In the genomic region with DNA sequence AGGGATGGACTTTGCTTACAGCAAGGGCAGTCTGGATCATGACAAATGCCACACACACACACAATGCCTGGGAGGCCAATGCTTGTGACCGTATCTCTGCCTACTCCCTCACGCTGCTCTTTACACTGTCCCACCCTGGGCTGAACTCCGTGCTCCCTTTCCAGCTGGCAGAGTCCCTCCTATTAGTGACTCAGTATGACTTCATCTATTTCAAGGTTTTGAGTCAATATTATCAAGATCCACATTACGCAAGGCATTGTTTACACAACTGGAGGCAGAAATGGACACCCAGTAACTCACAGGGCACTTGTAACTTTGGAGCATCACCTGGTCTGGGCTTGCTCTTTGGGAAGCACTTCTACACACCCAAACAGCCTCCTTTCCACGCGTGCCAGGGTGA, we compare ENCODE assay signal across 10 mouse cellular contexts.
DNase-seq lines count a peak whose midpoint lies in the region; ATAC-seq and TF ChIP-seq lines count a peak whose summit lies in the region.
"Had no signal": no experiment of that assay in that cellular context is flagged by ENCODE, and none has a peak within 500 bp of the region (broad histone marks: within the 10 kb centered on the region; RNA-seq: fewer than 3 reads in every experiment).

No protein-coding gene starts in this region.

- no peak overlapping the region for H3K4me2 ChIP-seq in heart, embryonic 15.5 days
- H3K4me2 ChIP-seq in hindbrain, embryonic 12.5 days (replicated peaks): no peak overlapping the region

- no peak for TF ChIP-seq CTCF in lung, adult 2 months (IDR thresholded peaks at IDR 0.05; ENCODE audit: insufficient read depth, low read length)

- peak; percentile 35; the same call in 1 of the 2 replicates for ATAC-seq in heart, embryonic 15.5 days (replicated peaks; ENCODE audit: insufficient number of reproducible peaks, insufficient read depth, low FRiP score, low read depth)
- no peak for ATAC-seq in hindbrain, embryonic 12.5 days (ENCODE audit: low FRiP score)

- H3K27ac ChIP-seq in heart, embryonic 15.5 days: no peak overlapping the region
- H3K27ac ChIP-seq in hindbrain, embryonic 12.5 days: no peak overlapping the region

- no peaks in the 10 kb centered on the region for H3K36me3 ChIP-seq in heart, embryonic 15.5 days
- H3K36me3 ChIP-seq in hindbrain, embryonic 12.5 days: no peaks in the 10 kb centered on the region

- 75% methylated on average over 6 of the region's 6 CpGs for WGBS in heart, embryonic 15.5 days
- WGBS in lung, adult 2 months: 47% methylated on average over 6 of the region's 6 CpGs
- 80% methylated on average over 6 of the region's 6 CpGs for WGBS in hindbrain, embryonic 12.5 days

- H3K27me3 ChIP-seq in heart, embryonic 15.5 days: 0 out of 2 replicates have a peak, but pooled peaks cover 4% of the 10 kb centered on the region
- no peaks in the 10 kb centered on the region for H3K27me3 ChIP-seq in hindbrain, embryonic 12.5 days

- peak; percentile 26; the same call in 1 of the 2 replicates for TF ChIP-seq POLR2A in lung, adult 2 months (IDR thresholded peaks at IDR 0.05; ENCODE audit: borderline replicate concordance, extremely low read depth, low read depth, low read length)

- DNase-seq in urinary bladder, postnatal 14 days (ENCODE audit: low spot score): peak; percentile 75
- DNase-seq in urinary bladder, postnatal 10 days (ENCODE audit: low spot score): no peak
- DNase-seq in lung, adult 2 months: peak; percentile 57
- DNase-seq in frontal cortex, adult 2 months (ENCODE audit: extremely low spot score in 1 of 2, low spot score in 1 of 2): no peak
- no peak for DNase-seq in embryo, embryonic 10 days (ENCODE audit: low spot score)
- DNase-seq in B cell, adult 2 months: no peak
- DNase-seq: cerebellum, adult 2 months; kidney, adult 2 months had no signal

- no peaks in the 10 kb centered on the region for H3K4me1 ChIP-seq in heart, embryonic 15.5 days (replicated peaks)
- H3K4me1 ChIP-seq in lung, adult 2 months (ENCODE audit: control insufficient read depth, insufficient read depth, low read length): peaks cover 10% of the 10 kb centered on the region
- peaks cover 12% of the 10 kb centered on the region for H3K4me1 ChIP-seq in hindbrain, embryonic 12.5 days

- H3K4me3 ChIP-seq in heart, embryonic 15.5 days: no peak overlapping the region
- no peak overlapping the region for H3K4me3 ChIP-seq in lung, adult 2 months (replicated peaks; ENCODE audit: extremely low read depth, low read depth, low read length)
- no peak overlapping the region for H3K4me3 ChIP-seq in hindbrain, embryonic 12.5 days

- H3K9ac ChIP-seq in heart, embryonic 15.5 days: no peak overlapping the region
- H3K9ac ChIP-seq in hindbrain, embryonic 12.5 days: no peak overlapping the region

- H3K9me3 ChIP-seq in heart, embryonic 15.5 days (replicated peaks): no peaks in the 10 kb centered on the region
- no peaks in the 10 kb centered on the region for H3K9me3 ChIP-seq in hindbrain, embryonic 12.5 days (replicated peaks)

Comparison
In these comparisons a context has a peak if more than half of its experiments do, and no peak if none do; other contexts are left out.
1. DNase-seq: peak in urinary bladder, postnatal 14 days (single experiment) and lung, adult 2 months (single experiment); none in urinary bladder, postnatal 10 days (single experiment), frontal cortex, adult 2 months (0 of 2), embryo, embryonic 10 days (single experiment) and B cell, adult 2 months (0 of 2).